Mouse (Mus musculus) left cerebral cortex, adult 8-10 months (tissue): Measurements from ENCODE around the gene Pigx. TPM values are rescaled to one million over a fixed set of nuclear protein-coding genes. Genes with fewer than 3 reads are reported as not detected.
A peak's percentile ranks its signal among the peaks of the same experiment; 100 is the strongest.
"Not testable (repeated sequence)": the region's sequence is repeated elsewhere in the genome, so short reads cannot be mapped to it uniquely, and the experiment has no call there.

ENCODE experiments used
- DNase-seq, 2 experiments: peaks; one replicate each; pipeline ENCODE4 v3.0.0; 2022; ENCODE audit warnings: low spot score in 2 of 2
- total RNA-seq, 4 experiments: library from RNA; stranded (reverse); gene quantifications; 2 replicates each; pipeline ENCODE4 v1.2.4; 2022

Gene Pigx
- total RNA-seq, 4 experiments from 2014 or later, result 24.1 to 27.8 (median 24.8) TPM

- DNase-seq, result no peak
These were observed 11.6 kb upstream of the Pigx start for GRCm38 (mm10) chr16:32110951-32111699.

GRCm38 (mm10) chr16:32108578-32108977 is 9.0 kb upstream of the Pigx start:
- DNase-seq, result no peak

- DNase-seq, result no peak
These were observed 8.6 kb upstream of the Pigx start for GRCm38 (mm10) chr16:32108170-32108569.

GRCm38 (mm10) chr16:32107342-32108045 is 8.0 kb upstream of the Pigx start:
- no peak for DNase-seq

GRCm38 (mm10) chr16:32105698-32106097 is 6.2 kb upstream of the Pigx start:
- no peak for DNase-seq

- DNase-seq, result no peak
These were observed 2.8 kb upstream of the Pigx start for GRCm38 (mm10) chr16:32102295-32102694.

- no peak for DNase-seq
These were observed 473 bp downstream of the Pigx start for GRCm38 (mm10) chr16:32098897-32099637.

GRCm38 (mm10) chr16:32097757-32098156 is 1.8 kb downstream of the Pigx start:
- not testable (repeated sequence) for DNase-seq

GRCm38 (mm10) chr16:32091466-32091865 is 8.1 kb downstream of the Pigx start:
- no peak for DNase-seq

GRCm38 (mm10) chr16:32087629-32088443 is 11.7 kb downstream of the Pigx start:
- no peak for DNase-seq

GRCm38 (mm10) chr16:32078991-32079511 is 20.5 kb downstream of the Pigx start, which contains the start of gene Pak2:
Pak2 (minus strand) TSS chr16:32079342.
- DNase-seq, result peak; percentile 53 to 67

GRCm38 (mm10) chr16:32078408-32078990 is 21.0 kb downstream of the Pigx start:
- peak in 1 of 2 experiments; percentile 25 for DNase-seq

- DNase-seq, result no peak
These were observed 21.7 kb downstream of the Pigx start for GRCm38 (mm10) chr16:32077648-32078407.

- no peak for DNase-seq
These were observed 23.1 kb downstream of the Pigx start for GRCm38 (mm10) chr16:32076406-32076805.

- no peak for DNase-seq
These were observed 23.8 kb downstream of the Pigx start for GRCm38 (mm10) chr16:32075762-32076161.

- DNase-seq, result not testable (repeated sequence)
These were observed 29.5 kb downstream of the Pigx start for GRCm38 (mm10) chr16:32070070-32070469.

- DNase-seq, result no peak
These were observed 30.9 kb downstream of the Pigx start for GRCm38 (mm10) chr16:32068389-32069300.

GRCm38 (mm10) chr16:32066899-32067298 is 32.6 kb downstream of the Pigx start:
- no peak for DNase-seq

GRCm38 (mm10) chr16:32063900-32064299 is 35.6 kb downstream of the Pigx start:
- DNase-seq, result no peak
